Comparison of ENCODE assay signal across 15 mouse cellular contexts in the genomic region with DNA sequence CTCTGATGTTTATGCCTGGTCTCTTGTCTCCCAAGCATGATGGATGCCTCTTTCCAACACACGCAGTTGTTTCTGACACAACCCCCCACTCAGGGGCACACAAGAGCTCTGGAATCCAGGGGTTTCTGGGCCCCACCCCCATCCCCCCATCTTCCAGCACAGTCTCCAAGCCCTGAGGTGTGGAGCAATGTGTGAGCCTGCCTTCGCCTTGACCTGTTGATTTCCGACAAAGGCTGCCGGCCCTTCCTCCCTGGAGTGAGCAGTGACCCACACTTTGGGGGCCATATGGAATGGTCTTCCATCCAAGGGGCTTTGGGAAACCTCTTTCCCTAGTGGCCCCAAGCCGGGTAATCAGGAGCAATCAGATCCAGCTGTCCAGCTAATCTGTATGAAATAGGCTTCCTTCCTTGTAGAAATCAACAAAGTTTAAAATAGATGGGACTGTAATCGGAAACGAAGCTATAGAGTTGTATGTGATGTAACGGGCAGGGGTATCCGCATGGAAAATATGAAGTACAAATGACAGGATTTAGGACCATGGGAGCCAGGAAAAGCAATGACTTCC. TPM values are rescaled to one million over a fixed set of nuclear protein-coding genes. Genes with fewer than 3 reads are reported as not detected.
DNase-seq lines count a peak whose midpoint lies in the region; ATAC-seq and TF ChIP-seq lines count a peak whose summit lies in the region.
"Had no signal": no experiment of that assay in that cellular context is flagged by ENCODE, and none has a peak within 500 bp of the region (broad histone marks: within the 10 kb centered on the region; RNA-seq: fewer than 3 reads in every experiment).

No protein-coding gene starts in this region.

- DNase-seq in heart, postnatal 14 days, result no peak
- DNase-seq in layer of hippocampus, adult 2 months (ENCODE audit: low spot score in 2 of 2), result peak in 1 of 2 experiments; percentile 24
- DNase-seq in layer of hippocampus, adult 9-10 months (ENCODE audit: low spot score), result no peak
- DNase-seq in thymus, postnatal 14 days, result peak; percentile 14
- DNase-seq in thymus, postnatal 4 days, result no peak
- no peak for DNase-seq in adrenal gland, adult 2 months
- DNase-seq in natural killer cell, adult 2 months (ENCODE audit: low spot score in 2 of 2), result no peak
- DNase-seq: cerebellum, adult 11 months had no signal

- WGBS in heart, embryonic 13.5 days, result 63% methylated on average over 9 of the region's 9 CpGs

- no peaks in the 10 kb centered on the region for H3K36me3 ChIP-seq in heart, embryonic 13.5 days
- H3K36me3 ChIP-seq: neural tube, embryonic 13.5 days had no signal

- H3K9me3 ChIP-seq in heart, embryonic 13.5 days, result no peaks in the 10 kb centered on the region
- H3K9me3 ChIP-seq: neural tube, embryonic 13.5 days had no signal

- H3K27me3 ChIP-seq in heart, embryonic 13.5 days (replicated peaks), result no peaks in the 10 kb centered on the region
- H3K27me3 ChIP-seq: neural tube, embryonic 13.5 days had no signal

- H3K27ac ChIP-seq in heart, embryonic 13.5 days (replicated peaks), result peak overlapping the region; percentile 39
- H3K27ac ChIP-seq in layer of hippocampus, adult 2 months, result peak overlapping the region; percentile 98
- H3K27ac ChIP-seq: liver, embryonic 14.5 days; neural tube, embryonic 13.5 days had no signal

- no peak for TF ChIP-seq CTCF in layer of hippocampus, adult 2 months (conservative IDR thresholded peaks at IDR 0.05)

- no peak for ATAC-seq in heart, embryonic 13.5 days (ENCODE audit: extremely low read depth, insufficient number of reproducible peaks, low FRiP score, low TSS enrichment)
- ATAC-seq: Patski had no signal

- no peak overlapping the region for H3K4me3 ChIP-seq in heart, embryonic 13.5 days
- H3K4me3 ChIP-seq in layer of hippocampus, adult 2 months, result peak overlapping the region; percentile 62
- H3K4me3 ChIP-seq: neural tube, embryonic 13.5 days had no signal

- no peak overlapping the region for H3K4me2 ChIP-seq in heart, embryonic 13.5 days
- H3K4me2 ChIP-seq: midbrain, embryonic 11.5 days; neural tube, embryonic 13.5 days had no signal

- no peak overlapping the region for H3K9ac ChIP-seq in heart, embryonic 13.5 days
- H3K9ac ChIP-seq: forebrain, postnatal 0 days; liver, embryonic 14.5 days; neural tube, embryonic 13.5 days had no signal

- H3K4me1 ChIP-seq in heart, embryonic 13.5 days, result peaks cover 37% of the 10 kb centered on the region
- H3K4me1 ChIP-seq: neural tube, embryonic 13.5 days had no signal

- intact Hi-C loops in heart, postnatal 14 days (cut with DNase I), result no loop called here

RNA-seq across cellular contexts. Expression of gene Zfp831, which starts 44.2 kb away (rescaled TPM):
- polyA plus RNA-seq in heart, embryonic 13.5 days (2015; fragmentation: Nextera tagmentation; extraction: Ambion mirVana), result 0.01 TPM in 1 of 2 replicates, not detected in the other
- under 1 TPM; 0.07 to 0.12 TPM for total RNA-seq in heart, postnatal 14 days (2021)
- 10 to 100 TPM; 23.0 to 23.1 TPM for total RNA-seq in layer of hippocampus, adult 2 months (2021)
- total RNA-seq in adrenal gland, adult 2 months (2021), result under 1 TPM; 0.10 to 0.12 TPM
- polyA plus RNA-seq in adrenal gland, adult 2 months (2012; rRNA removed), result 0.03 TPM in 2 replicates
- polyA plus RNA-seq: C2C12; neural tube, embryonic 13.5 days; Patski had no signal

Comparison
In these comparisons a context has a peak if more than half of its experiments do, and no peak if none do; other contexts are left out.
1. RNA of gene Zfp831, which starts 44.2 kb away (total RNA-seq): 23.0 to 23.1 TPM in layer of hippocampus, adult 2 months; 0.07 to 0.12 TPM in heart, postnatal 14 days and 0.10 to 0.12 TPM in adrenal gland, adult 2 months; every median in the first group is over 10 times any median in the second.